Mouse (Mus musculus) liver, embryonic 16.5 days (tissue): ENCODE data around the gene Gabarapl2. TPM values are rescaled to one million over a fixed set of nuclear protein-coding genes. Genes with fewer than 3 reads are reported as not detected.
A peak's percentile ranks its signal among the peaks of the same experiment; 100 is the strongest.

Experiments
- ATAC-seq: fragments of 200-750 bp; cut with Nextera tagmentation; 2 replicates; pipeline ENCODE4 v1.8.0; 2017; ENCODE audit warnings: low read depth, mild to moderate bottlenecking, moderate number of reproducible peaks, moderate library complexity
- H3K27ac ChIP-seq: fragments of 300-500 bp; sonication (generic); 2 replicates; pipeline ENCODE4 v1.5.1; 2014; ENCODE audit warnings: mild to moderate bottlenecking, low read length
- H3K27me3 ChIP-seq: fragments of 300-500 bp; sonication (generic); 2 replicates; pipeline ENCODE4 v1.6.1; 2014; ENCODE audit warnings: low read depth, low read length, mixed read lengths; ENCODE audit not compliant: control insufficient read depth, insufficient read depth
- H3K36me3 ChIP-seq: fragments of 300-500 bp; sonication (generic); 2 replicates; pipeline ENCODE4 v1.6.1; 2014; ENCODE audit warnings: mild to moderate bottlenecking; ENCODE audit not compliant: control insufficient read depth, insufficient read depth
- H3K4me1 ChIP-seq: fragments of 300-500 bp; sonication (generic); 2 replicates; pipeline ENCODE4 v1.6.1; 2014; ENCODE audit warnings: low read depth, low read length, mixed read lengths; ENCODE audit not compliant: control insufficient read depth
- H3K4me2 ChIP-seq: fragments of 300-500 bp; sonication (generic); 2 replicates; pipeline ENCODE4 v1.6.1; 2014; ENCODE audit warnings: low read depth, low read length, mixed read lengths
- H3K4me3 ChIP-seq: fragments of 300-500 bp; sonication (generic); 2 replicates; pipeline ENCODE4 v1.5.1; 2014; ENCODE audit warnings: low read depth, mild to moderate bottlenecking, low read length
- H3K9ac ChIP-seq: fragments of 300-500 bp; sonication (generic); 2 replicates; pipeline ENCODE4 v1.6.1; 2014; ENCODE audit warnings: low read depth, low read length
- H3K9me3 ChIP-seq: fragments of 300-500 bp; sonication (generic); replicated peaks from 2 replicates; pipeline ENCODE4 v1.6.1; 2016; ENCODE audit warnings: low read length; ENCODE audit not compliant: control insufficient read depth
- WGBS: fragments of 180-500 bp; shearing (Covaris S2); extraction: QIAGEN DNeasy Blood & Tissue Kit; methylation state at CpG from one replicate; pipeline ENCODE4 v1.1.7; 2014; ENCODE audit not compliant: insufficient replicate concordance; 5-methylcytosine and 5-hydroxymethylcytosine counted together
- polyA plus RNA-seq: library from polyadenylated mRNA; unstranded; fragments of >200 nt; fragmentation: Nextera tagmentation; extraction: Ambion mirVana; gene quantifications from 2 replicates; pipeline ENCODE4 v1.2.1, GENCODE M21; 2015

Gabarapl2 gene
- polyA plus RNA-seq, result 195 and 201 TPM in 2 replicates

DNA sequence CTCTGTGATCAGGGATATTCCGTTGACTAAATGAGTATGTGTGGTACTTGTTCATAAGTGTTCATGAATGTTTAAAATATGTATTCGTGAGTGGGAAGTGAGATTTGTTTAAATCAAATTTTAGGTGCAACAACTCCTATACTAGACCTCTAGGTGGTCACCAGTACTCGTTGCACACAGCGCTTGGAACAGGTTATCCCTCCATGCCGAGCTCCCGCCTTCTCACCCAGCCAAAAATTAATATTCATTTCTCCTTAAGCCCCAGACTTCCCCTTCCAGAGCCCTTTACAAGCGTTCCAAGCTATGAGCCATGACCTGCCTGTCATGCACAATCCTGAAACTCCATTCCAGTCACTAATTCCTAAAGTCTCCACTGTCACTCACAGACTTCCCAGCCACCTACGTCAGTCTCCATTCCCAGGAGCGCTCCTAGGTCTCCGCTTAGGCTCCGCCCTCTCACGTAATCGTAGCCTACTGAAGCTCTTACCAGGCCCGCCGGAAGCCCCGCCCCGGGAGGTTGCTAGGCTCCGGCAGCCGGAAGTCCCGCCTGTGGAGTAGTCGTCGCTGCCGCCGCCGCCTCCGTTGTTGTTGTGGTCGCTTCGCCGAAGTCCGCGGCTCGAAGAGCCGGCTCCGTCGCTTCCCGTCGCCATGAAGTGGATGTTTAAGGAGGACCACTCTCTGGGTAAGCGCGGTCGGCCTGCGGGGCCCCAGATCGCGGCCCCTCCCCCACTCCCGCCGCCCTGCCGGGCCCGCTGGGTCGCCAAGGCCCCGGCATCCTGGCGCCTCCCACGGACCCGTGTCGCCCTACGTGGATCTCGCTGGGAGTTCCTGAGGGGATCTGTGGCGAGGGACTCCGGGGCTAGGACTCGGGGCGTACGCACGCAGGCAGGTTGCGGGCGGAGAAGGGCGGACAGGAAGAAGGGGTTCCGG, at the start of gene Gabarapl2:
Gene Gabarapl2, plus strand, starts transcription at position 533 of the 930 bp plus-strand sequence.
- peak within 1 kb of the TSS; percentile 76 for H3K4me2 ChIP-seq
- peak; percentile 92 for ATAC-seq
- H3K36me3 ChIP-seq, result peaks cover 11% of the 10 kb centered on the region
- H3K27ac ChIP-seq, result peak within 1 kb of the TSS; percentile 93
- peak within 1 kb of the TSS; percentile 96 for H3K4me3 ChIP-seq
- H3K9me3 ChIP-seq, result no peaks in the 10 kb centered on the region
- peak within 1 kb of the TSS; percentile 96 for H3K9ac ChIP-seq
- no peaks in the 10 kb centered on the region for H3K27me3 ChIP-seq
- peaks cover 18% of the 10 kb centered on the region for H3K4me1 ChIP-seq
- WGBS, result under 1% methylated on average over 62 of the region's 65 CpGs

DNA sequence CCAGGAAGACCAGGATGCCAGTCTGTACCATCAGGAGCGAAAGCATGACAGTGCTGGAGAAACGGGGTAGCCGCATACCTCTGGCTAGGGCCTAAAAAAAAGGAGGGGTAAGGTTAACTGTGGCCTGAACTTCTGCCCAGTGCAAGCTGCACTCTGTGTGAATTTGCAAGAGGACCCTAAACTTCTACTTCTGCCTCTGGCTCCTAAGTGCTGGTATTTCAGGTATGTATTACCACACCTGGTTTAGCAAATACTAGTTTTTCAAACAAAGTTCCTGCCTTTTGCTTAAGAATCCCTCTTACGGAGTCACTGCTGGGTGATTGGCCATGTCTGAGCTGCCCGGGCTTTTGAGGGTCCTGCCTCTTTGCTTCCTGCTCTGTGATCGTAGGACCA, 49.6 kb upstream of the Gabarapl2 start:
- H3K4me1 ChIP-seq, result peaks cover 8% of the 10 kb centered on the region
- H3K27ac ChIP-seq, result no peak overlapping the region
- no peak for ATAC-seq
- no peak overlapping the region for H3K4me3 ChIP-seq
- 54% methylated on average over 6 of the region's 6 CpGs for WGBS
- H3K27me3 ChIP-seq, result peaks cover 24% of the 10 kb centered on the region
- H3K9ac ChIP-seq, result no peak overlapping the region
- H3K36me3 ChIP-seq, result no peaks in the 10 kb centered on the region
- H3K4me2 ChIP-seq, result no peak overlapping the region
- no peaks in the 10 kb centered on the region for H3K9me3 ChIP-seq

DNA sequence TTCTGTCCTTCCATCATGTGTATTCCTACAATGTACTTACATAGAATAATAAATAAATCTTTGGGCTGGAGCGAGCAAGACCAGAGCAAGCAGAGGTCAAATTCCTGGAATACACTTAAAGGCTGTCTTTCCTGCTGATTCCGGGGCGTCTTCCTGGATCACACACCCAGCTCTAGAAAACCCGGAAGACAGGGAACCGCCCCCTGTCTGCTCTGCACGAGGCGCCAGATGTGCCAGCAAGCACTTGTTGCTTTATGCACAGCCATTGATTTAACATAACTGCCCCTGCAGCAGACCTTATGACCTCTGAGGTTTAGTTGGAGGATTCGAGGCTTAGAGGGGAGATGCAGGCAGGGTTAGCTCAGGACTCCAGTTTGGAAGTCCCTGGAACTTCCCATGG, 48.5 kb upstream of the Gabarapl2 start:
- Histone ChIP-seq H3K9me3 (no peaks in the 10 kb centered on the region), H3K4me3 (no peak overlapping the region), H3K9ac (no peak overlapping the region), H3K4me2 (no peak overlapping the region), H3K36me3 (no peaks in the 10 kb centered on the region), H3K27me3 (peaks cover 27% of the 10 kb centered on the region), H3K4me1 (peaks cover 8% of the 10 kb centered on the region), H3K27ac (no peak overlapping the region)
- 16% methylated on average over 8 of the region's 8 CpGs for WGBS
- no peak for ATAC-seq

DNA sequence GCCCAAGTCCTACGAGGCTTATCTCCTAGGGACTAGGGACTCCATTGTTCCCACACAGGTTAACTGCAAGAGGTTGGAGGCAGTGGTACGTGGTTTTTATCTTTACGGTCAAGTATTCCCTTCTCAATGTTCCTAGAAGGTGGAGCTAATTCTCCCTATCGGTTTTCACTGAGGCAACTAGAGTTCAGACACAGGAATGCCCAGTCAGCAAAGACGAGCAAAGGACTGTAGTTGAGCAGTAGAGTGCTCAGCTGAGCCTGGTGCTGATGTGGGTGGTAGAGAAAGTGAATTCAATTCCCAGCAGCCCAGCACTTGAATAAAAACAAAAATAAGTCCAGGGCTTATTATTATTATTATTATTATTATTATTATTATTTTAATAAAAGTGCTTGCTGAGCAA, 47.9 kb upstream of the Gabarapl2 start:
- WGBS, result 23% methylated on average over 5 of the region's 5 CpGs
- ATAC-seq, result no peak
- no peak overlapping the region for H3K4me3 ChIP-seq
- peaks cover 27% of the 10 kb centered on the region for H3K27me3 ChIP-seq
- no peaks in the 10 kb centered on the region for H3K9me3 ChIP-seq
- H3K9ac ChIP-seq, result no peak overlapping the region
- peaks cover 7% of the 10 kb centered on the region for H3K4me1 ChIP-seq
- H3K36me3 ChIP-seq, result no peaks in the 10 kb centered on the region
- H3K4me2 ChIP-seq, result no peak overlapping the region
- no peak overlapping the region for H3K27ac ChIP-seq

DNA sequence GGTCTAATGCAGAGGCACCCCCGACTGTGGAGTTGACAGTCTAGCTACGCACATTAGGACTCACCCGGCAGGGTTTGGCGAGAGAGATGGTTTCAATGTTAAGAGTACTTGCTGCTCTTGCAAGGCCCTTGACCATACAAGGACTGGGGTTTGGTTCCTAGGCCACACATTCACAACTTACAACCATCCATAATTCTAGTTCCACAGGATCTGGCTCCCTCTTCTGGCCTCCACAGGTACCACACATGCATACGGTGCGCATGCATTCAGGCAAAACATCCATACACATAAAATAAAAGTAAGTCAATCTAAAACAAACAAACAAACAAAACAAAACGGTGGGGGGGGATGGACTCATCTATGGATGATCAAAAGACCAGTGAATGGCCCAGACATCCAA, 45.5 kb upstream of the Gabarapl2 start:
- Histone ChIP-seq H3K27ac (no peak overlapping the region), H3K4me2 (no peak overlapping the region), H3K4me3 (no peak overlapping the region), H3K9ac (no peak overlapping the region), H3K36me3 (no peaks in the 10 kb centered on the region), H3K4me1 (no peaks in the 10 kb centered on the region), H3K9me3 (no peaks in the 10 kb centered on the region), H3K27me3 (peaks cover 15% of the 10 kb centered on the region)
- 77% methylated on average over 7 of the region's 7 CpGs for WGBS
- ATAC-seq, result no peak

DNA sequence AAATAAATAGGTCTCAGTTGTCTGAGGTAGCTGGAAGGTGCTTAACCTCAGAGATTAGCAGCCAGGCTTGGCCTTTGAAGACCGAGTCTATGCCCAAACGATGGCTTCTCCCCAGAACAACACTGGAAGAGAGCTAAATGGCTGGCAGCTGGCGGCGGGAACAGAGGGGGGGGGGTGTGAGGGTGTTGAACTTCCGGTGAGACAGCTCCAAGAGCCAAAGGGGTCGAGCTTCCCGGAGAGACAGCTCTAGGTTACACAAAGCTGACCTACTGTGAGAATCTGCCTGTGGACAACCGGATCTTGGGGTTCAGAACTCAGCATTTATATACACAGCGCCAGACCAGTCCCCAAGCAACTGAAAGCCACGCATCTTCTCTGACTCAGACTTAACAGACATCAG, 41.9 kb upstream of the Gabarapl2 start:
- no peak for ATAC-seq
- Histone ChIP-seq H3K36me3 (no peaks in the 10 kb centered on the region), H3K4me1 (no peaks in the 10 kb centered on the region), H3K9me3 (no peaks in the 10 kb centered on the region), H3K4me2 (no peak overlapping the region), H3K27ac (no peak overlapping the region), H3K27me3 (0 out of 2 replicates have a peak, but pooled peaks cover 3% of the 10 kb centered on the region), H3K9ac (no peak overlapping the region), H3K4me3 (no peak overlapping the region)
- 40% methylated on average over 10 of the region's 10 CpGs for WGBS

DNA sequence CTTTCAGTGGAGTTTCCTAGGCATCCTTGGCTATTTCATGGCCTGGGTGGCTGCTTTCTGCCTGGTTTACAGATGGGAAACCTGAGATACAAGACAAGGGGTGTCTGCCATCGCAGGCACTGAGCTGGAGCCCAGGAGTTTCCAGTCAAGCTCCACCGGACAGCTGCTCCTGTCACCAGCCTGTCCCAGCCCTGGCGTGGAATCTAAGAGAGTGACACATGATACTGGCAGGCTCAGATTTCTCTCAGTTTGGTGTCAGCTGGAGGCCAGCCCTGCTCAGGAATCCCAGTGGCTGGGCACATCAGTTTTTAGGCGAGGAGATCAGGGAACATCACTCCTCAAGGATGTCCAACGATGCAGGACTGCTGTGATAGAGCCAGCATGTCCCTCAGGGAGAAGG, 38.4 kb upstream of the Gabarapl2 start:
- Histone ChIP-seq H3K4me3 (no peak overlapping the region), H3K27ac (no peak overlapping the region), H3K4me2 (no peak overlapping the region), H3K36me3 (no peaks in the 10 kb centered on the region), H3K9ac (no peak overlapping the region), H3K4me1 (no peaks in the 10 kb centered on the region), H3K9me3 (no peaks in the 10 kb centered on the region), H3K27me3 (no peaks in the 10 kb centered on the region)
- ATAC-seq, result no peak
- WGBS, result 44% methylated on average over 5 of the region's 5 CpGs

DNA sequence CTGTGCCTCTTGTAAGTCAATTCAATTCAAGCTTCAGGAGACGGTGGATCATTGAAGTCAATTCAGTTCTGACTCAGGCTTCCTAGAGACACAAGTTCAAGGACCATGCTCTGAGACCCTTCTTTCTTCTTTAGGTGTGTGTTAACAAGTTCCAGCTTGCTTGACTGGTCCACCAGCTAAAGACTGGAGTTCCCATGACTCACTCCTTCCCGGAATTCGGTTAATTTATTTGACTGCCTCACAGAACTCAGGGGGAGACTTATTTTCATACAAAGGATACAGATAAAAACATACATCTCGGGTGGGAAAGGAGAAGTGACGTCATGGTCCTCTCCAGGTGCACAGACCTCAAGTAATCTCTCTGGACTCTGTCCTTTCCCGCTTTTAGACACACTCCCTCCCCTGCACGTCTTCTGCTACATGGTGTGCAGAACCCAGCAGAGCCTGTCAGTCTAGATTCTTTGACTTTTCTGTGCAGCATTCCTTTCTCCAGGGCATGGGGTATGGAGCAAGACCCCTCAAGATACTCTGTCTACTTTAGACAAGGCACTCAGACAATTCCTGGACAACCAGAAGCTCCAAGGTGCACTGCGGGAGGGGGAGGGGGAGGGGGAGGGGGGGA, 34.9 kb upstream of the Gabarapl2 start:
- WGBS, result 40% methylated on average over 7 of the region's 8 CpGs

More for the DNA sequence above, 34.9 kb upstream of the Gabarapl2 start:
- Histone ChIP-seq H3K36me3 (no peaks in the 10 kb centered on the region), H3K9me3 (no peaks in the 10 kb centered on the region), H3K9ac (no peak overlapping the region), H3K4me1 (no peaks in the 10 kb centered on the region; the same call in 1 of the 2 replicates), H3K27ac (no peak overlapping the region), H3K27me3 (peaks cover 20% of the 10 kb centered on the region), H3K4me2 (no peak overlapping the region), H3K4me3 (no peak overlapping the region)
- no peak for ATAC-seq
